Mouse (Mus musculus) ES-Bruce4 (cell line): ENCODE results near the gene Cpeb1. TPM values are rescaled to one million over a fixed set of nuclear protein-coding genes. Genes with fewer than 3 reads are reported as not detected.
"Not testable (repeated sequence)": the region's sequence is repeated elsewhere in the genome, so short reads cannot be mapped to it uniquely, and the experiment has no call there.

Experiments used
- H3K27ac ChIP-seq: 2 replicates; pipeline ENCODE4 v1.5.1; 2012; ENCODE audit warnings: low read length, inconsistent platforms; ENCODE audit not compliant: insufficient read depth
- H3K27me3 ChIP-seq: 2 replicates; pipeline ENCODE4 v1.6.1; 2012; ENCODE audit warnings: mild to moderate bottlenecking, low read length, inconsistent platforms; ENCODE audit not compliant: control insufficient read depth, poor library complexity, insufficient read depth, severe bottlenecking
- H3K36me3 ChIP-seq: 2 replicates; pipeline ENCODE4 v1.6.1; 2012; ENCODE audit warnings: inconsistent platforms, mild to moderate bottlenecking, low read length, moderate library complexity; ENCODE audit not compliant: control insufficient read depth, poor library complexity, insufficient read depth, severe bottlenecking
- H3K4me1 ChIP-seq: one replicate; pipeline ENCODE4 v1.8.1; 2011; ENCODE audit warnings: low read length; ENCODE audit not compliant: control insufficient read depth, insufficient read depth
- H3K4me3 ChIP-seq: 2 replicates; pipeline ENCODE4 v1.5.1; 2011; ENCODE audit warnings: low read depth, mild to moderate bottlenecking, low read length
- H3K9ac ChIP-seq: 2 replicates; pipeline ENCODE4 v1.6.1; 2012; ENCODE audit warnings: low read depth, mild to moderate bottlenecking, inconsistent platforms; ENCODE audit not compliant: poor library complexity, severe bottlenecking
- H3K9me3 ChIP-seq: replicated peaks from 2 replicates; pipeline ENCODE4 v1.6.1; 2012; ENCODE audit warnings: mild to moderate bottlenecking, low read length, inconsistent platforms; ENCODE audit not compliant: control insufficient read depth, poor library complexity, insufficient read depth, severe bottlenecking
- CTCF ChIP-seq: IDR thresholded peaks from one replicate; pipeline ENCODE4 v1.8.1; 2011; ENCODE audit warnings: low read depth, low read length
- EP300 ChIP-seq: IDR thresholded peaks from 2 replicates; pipeline ENCODE4 v1.6.1; 2011; ENCODE audit warnings: low read depth, low read length; ENCODE audit not compliant: insufficient read depth
- POLR2A ChIP-seq: IDR thresholded peaks from one replicate; pipeline ENCODE4 v1.8.1; 2011; ENCODE audit warnings: low read length; ENCODE audit not compliant: insufficient read depth
- polyA plus RNA-seq: library from polyadenylated mRNA; stranded (reverse); fragments of >200 nt; gene quantifications from 2 replicates; pipeline ENCODE4 v1.2.4, GENCODE M21; 2011; ENCODE audit warnings: low read depth; ENCODE audit not compliant: missing spikeins, insufficient read depth, insufficient read length

The Cpeb1 gene
- polyA plus RNA-seq, 1 experiment, result 14.8 TPM

DNA sequence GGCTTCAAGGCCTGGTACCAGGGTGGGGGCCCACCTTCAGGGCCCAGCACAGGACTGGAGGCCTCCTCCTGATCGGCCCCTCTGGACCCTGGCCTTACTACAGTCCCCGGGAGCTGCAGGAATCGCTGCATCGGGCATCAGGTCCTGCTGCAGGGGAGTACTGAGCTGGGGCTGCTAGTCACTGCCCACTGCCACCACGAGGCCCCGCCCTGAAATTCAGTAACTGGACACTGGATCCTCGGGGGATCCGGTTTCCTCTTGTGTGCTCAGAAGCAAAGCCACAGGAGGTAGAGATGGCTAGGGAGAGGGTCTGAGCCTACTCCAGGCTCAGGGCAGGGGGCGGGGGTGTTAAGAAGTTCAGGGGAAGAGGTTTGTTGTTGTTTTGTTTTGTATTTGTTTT, 34.4 kb upstream of the Cpeb1 start:
- peaks cover 7% of the 10 kb centered on the region for H3K4me1 ChIP-seq
- H3K9me3 ChIP-seq, result no peaks in the 10 kb centered on the region
- no peak overlapping the region for H3K4me3 ChIP-seq
- no peak for TF ChIP-seq CTCF
- no peak overlapping the region for H3K9ac ChIP-seq
- H3K27ac ChIP-seq, result no peak overlapping the region
- H3K27me3 ChIP-seq, result no peaks in the 10 kb centered on the region
- no peaks in the 10 kb centered on the region for H3K36me3 ChIP-seq

DNA sequence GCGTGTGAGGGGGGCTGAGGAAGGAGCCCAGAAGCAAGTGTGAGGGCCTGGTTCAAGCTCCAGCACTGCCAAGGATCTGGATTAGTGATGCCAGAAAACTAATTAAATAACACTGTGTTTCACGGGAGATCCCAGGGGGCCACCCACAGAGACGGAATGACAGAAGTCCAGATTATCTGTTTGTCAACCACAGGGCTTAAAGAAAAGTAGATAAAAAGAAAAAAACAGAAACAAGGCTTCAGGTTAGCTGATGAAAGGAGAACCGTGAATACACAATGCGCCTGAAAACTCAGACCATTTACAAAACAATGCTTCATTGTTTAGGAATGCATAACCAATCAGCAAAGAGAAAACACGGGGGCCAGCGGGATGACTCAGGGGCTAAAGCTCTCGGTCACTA, 25.5 kb upstream of the Cpeb1 start:
- Histone ChIP-seq H3K4me1 (peaks cover 4% of the 10 kb centered on the region), H3K9me3 (no peaks in the 10 kb centered on the region), H3K27ac (no peak overlapping the region; the same call in 1 of the 2 replicates), H3K27me3 (no peaks in the 10 kb centered on the region), H3K9ac (0 out of 2 replicates have a peak overlapping the region, but pooled peaks have one; percentile 36), H3K36me3 (no peaks in the 10 kb centered on the region), H3K4me3 (no peak overlapping the region)
- no peak for TF ChIP-seq POLR2A
- no peak for TF ChIP-seq EP300
- no peak for TF ChIP-seq CTCF

DNA sequence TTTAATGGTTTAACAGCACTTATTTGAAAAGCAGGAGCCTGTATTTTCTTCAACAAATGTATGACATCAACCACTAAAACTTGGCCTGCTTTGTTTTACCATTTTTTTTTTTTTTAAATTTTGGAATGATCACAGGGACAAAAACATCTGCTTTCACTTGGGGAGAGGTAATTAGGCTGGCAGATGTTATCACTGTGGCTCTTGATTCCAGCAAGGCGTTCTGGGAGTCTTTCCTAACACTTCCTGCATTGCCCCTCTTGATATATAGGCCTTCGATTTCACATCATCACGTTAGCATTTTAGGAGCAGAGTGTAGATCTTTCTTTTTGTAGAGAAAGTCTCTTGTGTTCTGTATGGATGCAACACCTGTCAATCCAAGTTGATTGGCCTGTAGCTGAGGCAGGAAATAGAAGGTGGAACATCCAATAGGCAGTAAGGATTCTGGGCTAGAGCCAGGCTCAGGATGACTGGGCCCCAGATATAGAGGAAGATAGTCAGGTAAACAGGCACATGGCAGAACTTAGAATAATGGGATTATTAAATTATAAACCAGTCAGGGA, 24.3 kb upstream of the Cpeb1 start:
- H3K4me1 ChIP-seq, result peaks cover 4% of the 10 kb centered on the region
- H3K9me3 ChIP-seq, result no peaks in the 10 kb centered on the region
- no peak for TF ChIP-seq EP300
- no peak for TF ChIP-seq CTCF
- TF ChIP-seq POLR2A, result no peak
- no peak overlapping the region for H3K27ac ChIP-seq
- H3K9ac ChIP-seq, result no peak overlapping the region
- no peaks in the 10 kb centered on the region for H3K27me3 ChIP-seq
- no peak overlapping the region for H3K4me3 ChIP-seq
- H3K36me3 ChIP-seq, result no peaks in the 10 kb centered on the region

DNA sequence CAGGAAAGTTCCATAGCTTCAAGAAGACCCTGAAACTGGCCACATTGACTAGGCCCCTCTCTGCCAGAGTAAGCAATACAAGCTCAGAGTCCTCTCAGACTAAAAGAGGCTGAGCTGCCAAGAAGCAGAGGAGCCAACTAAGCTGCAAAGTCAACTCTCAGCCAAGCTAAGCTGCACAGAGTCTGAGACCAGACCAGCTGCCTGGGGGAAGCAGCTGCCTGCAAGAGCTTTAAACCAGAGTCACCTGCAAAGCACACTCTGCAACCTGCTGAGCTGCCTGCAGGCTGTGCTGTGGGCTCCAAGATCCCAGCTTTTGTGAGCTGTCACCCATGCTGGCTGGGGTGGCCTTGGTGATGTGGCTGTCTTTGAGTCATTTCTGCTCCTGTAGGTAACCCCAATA, 23.0 kb upstream of the Cpeb1 start:
- not testable (repeated sequence) for H3K4me3 ChIP-seq, H3K27ac ChIP-seq, H3K36me3 ChIP-seq, H3K9me3 ChIP-seq, H3K9ac ChIP-seq, H3K27me3 ChIP-seq, H3K4me1 ChIP-seq
- peak; percentile 5 for TF ChIP-seq CTCF

DNA sequence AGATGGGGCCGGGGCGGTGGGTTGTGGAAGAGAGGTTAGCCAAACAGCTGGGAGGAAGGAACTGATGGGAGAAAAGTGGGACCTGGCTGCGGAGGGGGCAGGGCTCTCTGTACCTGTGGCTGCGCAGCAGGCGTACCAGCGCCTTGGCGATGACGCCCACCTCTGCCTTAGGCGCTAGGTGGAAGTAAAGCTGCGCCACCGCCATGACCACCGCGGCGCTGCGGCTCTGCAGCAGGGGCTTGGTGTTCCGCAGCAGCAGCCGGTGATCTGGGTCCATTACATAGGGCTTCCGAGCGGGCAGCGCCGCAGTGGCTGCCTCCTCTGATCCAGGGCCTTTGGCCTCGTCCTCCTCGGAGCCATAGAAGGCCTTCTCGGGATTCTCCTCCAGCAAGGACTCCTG, 21.6 kb upstream of the Cpeb1 start:
- Histone ChIP-seq H3K27ac (no peak overlapping the region), H3K4me1 (no peaks in the 10 kb centered on the region), H3K4me3 (peak overlapping the region; percentile 33), H3K36me3 (no peaks in the 10 kb centered on the region), H3K27me3 (no peaks in the 10 kb centered on the region), H3K9ac (peak overlapping the region; percentile 4; the same call in 1 of the 2 replicates), H3K9me3 (no peaks in the 10 kb centered on the region)
- no peak for TF ChIP-seq POLR2A
- TF ChIP-seq CTCF, result peak; percentile 31

DNA sequence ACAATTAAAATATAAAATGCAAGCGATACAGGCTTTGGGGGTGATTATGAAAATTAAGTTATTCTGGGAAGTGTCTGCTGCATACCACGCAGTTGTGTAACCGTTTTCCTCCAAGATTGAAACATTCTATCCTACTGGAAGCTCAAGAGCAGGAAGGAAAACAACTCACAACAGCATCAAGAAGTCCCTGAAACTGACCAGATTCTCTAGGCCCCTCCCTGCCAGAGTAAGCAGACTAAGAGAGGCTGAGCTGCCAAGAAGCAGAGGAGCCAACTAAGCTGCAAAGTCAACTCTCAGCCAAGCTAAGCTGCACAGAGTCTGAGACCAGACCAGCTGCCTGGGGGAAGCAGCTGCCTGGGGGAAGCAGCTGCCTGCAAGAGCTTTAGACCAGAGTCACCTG, 20.0 kb upstream of the Cpeb1 start:
- Histone ChIP-seq H3K27ac (no peak overlapping the region), H3K36me3 (no peaks in the 10 kb centered on the region), H3K9me3 (no peaks in the 10 kb centered on the region), H3K9ac (no peak overlapping the region), H3K4me1 (no peaks in the 10 kb centered on the region), H3K27me3 (no peaks in the 10 kb centered on the region), H3K4me3 (no peak overlapping the region)
- TF ChIP-seq POLR2A, result no peak
- TF ChIP-seq EP300, result no peak
- TF ChIP-seq CTCF, result no peak
